Mouse (Mus musculus) hindbrain, embryonic 11.5 days (tissue): ENCODE results near the gene Paxx. TPM values are rescaled to one million over a fixed set of nuclear protein-coding genes. Genes with fewer than 3 reads are reported as not detected.
"Not testable (repeated sequence)": the region's sequence is repeated elsewhere in the genome, so short reads cannot be mapped to it uniquely, and the experiment has no call there.

Experiments
- ATAC-seq: fragments of 200-750 bp; cut with Nextera tagmentation; 2 replicates; pipeline ENCODE4 v1.8.0; 2017; ENCODE audit warnings: mild to moderate bottlenecking, moderate TSS enrichment, moderate library complexity; ENCODE audit not compliant: low FRiP score
- DNase-seq: peaks from one replicate; pipeline ENCODE4 v3.0.0-alpha.2; 2015; ENCODE audit warnings: low spot score
- H3K27ac ChIP-seq: fragments of 300-500 bp; sonication (generic); 2 replicates; pipeline ENCODE4 v1.5.1; 2014; ENCODE audit warnings: mild to moderate bottlenecking, low read depth, low read length
- H3K27me3 ChIP-seq: fragments of 300-500 bp; sonication (generic); 2 replicates; pipeline ENCODE4 v1.6.1; 2014; ENCODE audit warnings: mild to moderate bottlenecking, low read length, moderate library complexity, mixed read lengths; ENCODE audit not compliant: control insufficient read depth, insufficient read depth
- H3K36me3 ChIP-seq: fragments of 300-500 bp; sonication (generic); 2 replicates; pipeline ENCODE4 v1.6.1; 2014; ENCODE audit warnings: mild to moderate bottlenecking, low read length, moderate library complexity, mixed read lengths; ENCODE audit not compliant: control insufficient read depth, insufficient read depth
- H3K4me1 ChIP-seq: fragments of 300-500 bp; sonication (generic); replicated peaks from 2 replicates; pipeline ENCODE4 v1.6.1; 2014; ENCODE audit warnings: low read length, mixed read lengths; ENCODE audit not compliant: control insufficient read depth, insufficient read depth
- H3K4me2 ChIP-seq: fragments of 300-500 bp; sonication (generic); replicated peaks from 2 replicates; pipeline ENCODE4 v1.6.1; 2014; ENCODE audit warnings: mild to moderate bottlenecking, low read depth, low read length
- H3K4me3 ChIP-seq: fragments of 300-500 bp; sonication (generic); 2 replicates; pipeline ENCODE4 v1.5.1; 2014; ENCODE audit warnings: low read depth, low read length
- H3K9ac ChIP-seq: fragments of 300-500 bp; sonication (generic); 2 replicates; pipeline ENCODE4 v1.6.1; 2014; ENCODE audit warnings: low read depth, low read length
- H3K9me3 ChIP-seq: fragments of 300-500 bp; sonication (generic); 2 replicates; pipeline ENCODE4 v1.6.1; 2016; ENCODE audit warnings: low read length; ENCODE audit not compliant: control insufficient read depth
- WGBS: fragments of 180-500 bp; shearing (Covaris S2); extraction: QIAGEN DNeasy Blood & Tissue Kit; methylation state at CpG from one replicate; pipeline ENCODE4 v1.1.7; 2014; 5-methylcytosine and 5-hydroxymethylcytosine counted together
- polyA plus RNA-seq: library from polyadenylated mRNA; unstranded; fragments of >200 nt; fragmentation: Nextera tagmentation; extraction: Ambion mirVana; gene quantifications from 2 replicates; pipeline ENCODE4 v1.2.1, GENCODE M21; 2014

Paxx gene
- polyA plus RNA-seq, 1 experiment from 2014 or later: 28.0 TPM

- no peak overlapping the region for H3K4me2 ChIP-seq
- peaks cover 13% of the 10 kb centered on the region for H3K27me3 ChIP-seq
- H3K27ac ChIP-seq: no peak overlapping the region
- peaks cover 3% of the 10 kb centered on the region; the same call in 1 of the 2 replicates for H3K4me1 ChIP-seq
- H3K9me3 ChIP-seq: no peaks in the 10 kb centered on the region
- no peaks in the 10 kb centered on the region for H3K36me3 ChIP-seq
- 93% methylated on average over 5 of the region's 5 CpGs for WGBS
- DNase-seq: no peak
- no peak overlapping the region for H3K4me3 ChIP-seq
- no peak overlapping the region for H3K9ac ChIP-seq
- no peak for ATAC-seq
These were observed 33.6 kb downstream of the Paxx start for GRCm38 (mm10) chr2:25427256-25427655.

- Histone ChIP-seq H3K27ac (no peak overlapping the region), H3K27me3 (peaks cover 13% of the 10 kb centered on the region), H3K36me3 (no peaks in the 10 kb centered on the region), H3K4me2 (no peak overlapping the region), H3K4me1 (peaks cover 3% of the 10 kb centered on the region; the same call in 1 of the 2 replicates), H3K4me3 (no peak overlapping the region), H3K9me3 (no peaks in the 10 kb centered on the region), H3K9ac (no peak overlapping the region)
- peak; percentile 91 for DNase-seq
- 34% methylated on average over 5 of the region's 5 CpGs for WGBS
- 0 out of 2 replicates have a peak, but pooled peaks have one; percentile 6 for ATAC-seq
These were observed 34.1 kb downstream of the Paxx start for GRCm38 (mm10) chr2:25426721-25427191.

- peaks cover 13% of the 10 kb centered on the region for H3K27me3 ChIP-seq
These were observed 35.4 kb downstream of the Paxx start for GRCm38 (mm10) chr2:25425481-25425880.

GRCm38 (mm10) chr2:25423626-25424025, 37.3 kb downstream of the Paxx start:
- no peak overlapping the region for H3K27ac ChIP-seq
- no peak for ATAC-seq
- H3K9ac ChIP-seq: no peak overlapping the region
- H3K4me1 ChIP-seq: no peaks in the 10 kb centered on the region
- H3K9me3 ChIP-seq: no peaks in the 10 kb centered on the region
- H3K4me2 ChIP-seq: no peak overlapping the region
- WGBS: 73% methylated on average over 1 of the region's 1 CpGs
- no peak overlapping the region for H3K4me3 ChIP-seq
- DNase-seq: no peak
- H3K27me3 ChIP-seq: peaks cover 13% of the 10 kb centered on the region
- no peaks in the 10 kb centered on the region for H3K36me3 ChIP-seq

More at GRCm38 (mm10) chr2:25425481-25425880, 35.4 kb downstream of the Paxx start:
- Histone ChIP-seq H3K9me3 (no peaks in the 10 kb centered on the region), H3K4me3 (no peak overlapping the region), H3K4me1 (no peaks in the 10 kb centered on the region), H3K9ac (no peak overlapping the region), H3K4me2 (no peak overlapping the region), H3K36me3 (no peaks in the 10 kb centered on the region), H3K27ac (no peak overlapping the region)
- DNase-seq: no peak
- 42% methylated on average over 27 of the region's 27 CpGs for WGBS
- ATAC-seq: no peak

GRCm38 (mm10) chr2:25422587-25423410, 38.1 kb downstream of the Paxx start, which contains the start of gene Fut7:
Fut7 (plus strand) TSS chr2:25423267.
- Histone ChIP-seq H3K4me1 (no peaks in the 10 kb centered on the region), H3K4me2 (no peak within 1 kb of the TSS), H3K4me3 (no peak within 1 kb of the TSS), H3K9ac (no peak within 1 kb of the TSS), H3K36me3 (no peaks in the 10 kb centered on the region), H3K9me3 (no peaks in the 10 kb centered on the region), H3K27me3 (peaks cover 13% of the 10 kb centered on the region), H3K27ac (no peak within 1 kb of the TSS)
- no peak for DNase-seq
- no peak for ATAC-seq
- WGBS: 64% methylated on average over 17 of the region's 17 CpGs

GRCm38 (mm10) chr2:25421896-25422295, 39.0 kb downstream of the Paxx start:
- Histone ChIP-seq H3K4me2 (no peak overlapping the region), H3K27ac (no peak overlapping the region), H3K4me1 (no peaks in the 10 kb centered on the region), H3K36me3 (no peaks in the 10 kb centered on the region), H3K4me3 (no peak overlapping the region), H3K27me3 (peaks cover 13% of the 10 kb centered on the region), H3K9ac (no peak overlapping the region), H3K9me3 (no peaks in the 10 kb centered on the region)
- ATAC-seq: 0 out of 2 replicates have a peak, but pooled peaks have one; percentile 41
- peak; percentile 79 for DNase-seq
- WGBS: 20% methylated on average over 3 of the region's 3 CpGs

GRCm38 (mm10) chr2:25417426-25417825, 43.5 kb downstream of the Paxx start:
- Histone ChIP-seq H3K27me3 (no peaks in the 10 kb centered on the region), H3K36me3 (no peaks in the 10 kb centered on the region), H3K4me3 (no peak overlapping the region), H3K9me3 (no peaks in the 10 kb centered on the region), H3K4me2 (no peak overlapping the region), H3K4me1 (no peaks in the 10 kb centered on the region), H3K27ac (no peak overlapping the region), H3K9ac (no peak overlapping the region)
- ATAC-seq: no peak
- WGBS: 11% methylated on average over 3 of the region's 3 CpGs
- DNase-seq: no peak

GRCm38 (mm10) chr2:25413436-25413835, 47.5 kb downstream of the Paxx start:
- not testable (repeated sequence) for H3K4me1 ChIP-seq, H3K36me3 ChIP-seq, H3K9me3 ChIP-seq, H3K27ac ChIP-seq, H3K27me3 ChIP-seq, H3K4me3 ChIP-seq, ATAC-seq, H3K9ac ChIP-seq, H3K4me2 ChIP-seq, DNase-seq

GRCm38 (mm10) chr2:25408908-25409307, 52.0 kb downstream of the Paxx start:
- no peaks in the 10 kb centered on the region for H3K9me3 ChIP-seq
- 0 out of 2 replicates have a peak, but pooled peaks cover 3% of the 10 kb centered on the region for H3K36me3 ChIP-seq
- no peaks in the 10 kb centered on the region for H3K27me3 ChIP-seq
- no peaks in the 10 kb centered on the region for H3K4me1 ChIP-seq
- no peak overlapping the region for H3K9ac ChIP-seq
- H3K4me2 ChIP-seq: no peak overlapping the region
- no peak for DNase-seq
- WGBS: 84% methylated on average over 10 of the region's 10 CpGs
- no peak overlapping the region for H3K27ac ChIP-seq
- ATAC-seq: no peak
- H3K4me3 ChIP-seq: no peak overlapping the region
